Mouse (Mus musculus): Measurements from ENCODE around the gene Spaca3. TPM values are rescaled to one million over a fixed set of nuclear protein-coding genes. Genes with fewer than 3 reads are reported as not detected.

The Spaca3 gene
- total and polyA plus RNA-seq, 3 experiments, result not detected

GRCm38 (mm10) chr11:80912721-80913120, 54.6 kb downstream of the Spaca3 start:
- Histone ChIP-seq H3K9ac (ENCODE audit: insufficient read depth, low read depth) (no peak overlapping the region), H3K4me3 (replicated peaks in 1 of 3; ENCODE audit: low read depth in 2 of 3, low read length in 2 of 3, poor library complexity in 1 of 3) (no peak overlapping the region), H3K36me3 (replicated peaks in 1 of 2; ENCODE audit: control insufficient read depth in 1 of 2, insufficient read depth in 1 of 2, low read length in 1 of 2) (no peaks in the 10 kb centered on the region), H3K4me1 (ENCODE audit: control insufficient read depth in 1 of 2, insufficient read depth in 2 of 2) (no peaks in the 10 kb centered on the region), H3K9me3 (replicated peaks; ENCODE audit: low read length) (no peaks in the 10 kb centered on the region), H3K79me2 (replicated peaks; ENCODE audit: control insufficient read depth, extremely low read depth, insufficient read depth, poor library complexity, severe bottlenecking) (no peaks in the 10 kb centered on the region), H3K27me3 (replicated peaks) (peaks cover 71% of the 10 kb centered on the region), H3K4me2 (ENCODE audit: insufficient read depth, low read depth, poor library complexity, severe bottlenecking) (no peak overlapping the region), H3K27ac (ENCODE audit: insufficient read depth, low read depth) (no peak overlapping the region)
- DNase-seq (ENCODE audit: extremely low read depth), result no peak
- dilution Hi-C loops (cut with MboI; ENCODE audit: extremely low pct_ligation_motif_present, extremely low pct_unique_long_range_greater_than_20kb, low sequenced_read_pairs) (no loop called here), in situ Hi-C loops (cut with MboI; ENCODE audit: low pct_ligation_motif_present, low pct_unique_long_range_greater_than_20kb, low sequenced_read_pairs) (loop anchor here (25.0 kb wide), 1 partner anchor 600 kb away; no protein-coding TSS in a partner anchor)
- TF ChIP-seq TCF12 (IDR thresholded peaks at IDR 0.05; ENCODE audit: low read depth, low read length), result no peak
- no peak for TF ChIP-seq SIN3A (IDR thresholded peaks at IDR 0.05; ENCODE audit: low read length)
- TF ChIP-seq NELFE (IDR thresholded peaks at IDR 0.05; ENCODE audit: low read depth, low read length), result no peak
- no peak for TF ChIP-seq SMC3 (IDR thresholded peaks at IDR 0.05; ENCODE audit: low read depth, low read length)
- no peak for TF ChIP-seq MYC (IDR thresholded peaks at IDR 0.05; ENCODE audit: low read depth, low read length)
- TF ChIP-seq MAX (IDR thresholded peaks at IDR 0.05; ENCODE audit: low read length), result no peak
- TF ChIP-seq RAD21 (IDR thresholded peaks at IDR 0.05; ENCODE audit: low read depth, low read length), result no peak
- TF ChIP-seq POLR2AphosphoS2 (IDR thresholded peaks at IDR 0.05; ENCODE audit: low read depth, low read length), result no peak
- TF ChIP-seq KAT2A (IDR thresholded peaks at IDR 0.05; ENCODE audit: insufficient replicate concordance, low read length), result no peak
- no peak for TF ChIP-seq ETS1 (conservative IDR thresholded peaks at IDR 0.05; ENCODE audit: low read depth, low read length)
- no peak for TF ChIP-seq ZMIZ1 (IDR thresholded peaks at IDR 0.05; ENCODE audit: low read depth, low read length)
- no peak for TF ChIP-seq E2F4 (IDR thresholded peaks at IDR 0.05; ENCODE audit: insufficient replicate concordance, low read depth, low read length)
- no peak for TF ChIP-seq ZC3H11A (IDR thresholded peaks at IDR 0.05; ENCODE audit: low read depth, low read length)
- no peak for TF ChIP-seq ELF1 (IDR thresholded peaks at IDR 0.05; ENCODE audit: low read depth, low read length)
- no peak for TF ChIP-seq CTCF (conservative IDR thresholded peaks at IDR 0.05 in 1 of 2, IDR thresholded peaks at IDR 0.05 in 1 of 2; ENCODE audit: low read depth in 2 of 2, low read length in 2 of 2)
- no peak for TF ChIP-seq UBTF (IDR thresholded peaks at IDR 0.05; ENCODE audit: low read depth, low read length)
- TF ChIP-seq JUN (IDR thresholded peaks at IDR 0.05; ENCODE audit: insufficient read depth, low read depth, low read length), result no peak
- TF ChIP-seq CHD1 (IDR thresholded peaks at IDR 0.05; ENCODE audit: low read depth, low read length), result no peak
- TF ChIP-seq ZNF384 (IDR thresholded peaks at IDR 0.05; ENCODE audit: low read depth, low read length), result no peak

- Histone ChIP-seq H3K27ac (ENCODE audit: insufficient read depth, low read depth) (no peak overlapping the region), H3K4me1 (ENCODE audit: control insufficient read depth in 1 of 2, insufficient read depth in 2 of 2) (no peaks in the 10 kb centered on the region), H3K27me3 (replicated peaks) (peaks cover 68% of the 10 kb centered on the region), H3K4me3 (replicated peaks in 1 of 3; ENCODE audit: low read depth in 2 of 3, low read length in 2 of 3, poor library complexity in 1 of 3) (no peak overlapping the region), H3K9ac (ENCODE audit: insufficient read depth, low read depth) (no peak overlapping the region), H3K9me3 (replicated peaks; ENCODE audit: low read length) (no peaks in the 10 kb centered on the region), H3K36me3 (replicated peaks in 1 of 2; ENCODE audit: control insufficient read depth in 1 of 2, insufficient read depth in 1 of 2, low read length in 1 of 2) (no peaks in the 10 kb centered on the region), H3K4me2 (ENCODE audit: insufficient read depth, low read depth, poor library complexity, severe bottlenecking) (no peak overlapping the region), H3K79me2 (replicated peaks; ENCODE audit: control insufficient read depth, extremely low read depth, insufficient read depth, poor library complexity, severe bottlenecking) (no peaks in the 10 kb centered on the region)
- DNase-seq (ENCODE audit: extremely low read depth), result no peak
- in situ Hi-C loops (cut with MboI; ENCODE audit: low pct_ligation_motif_present, low pct_unique_long_range_greater_than_20kb, low sequenced_read_pairs), result loop anchor here (25.0 kb wide), 1 partner anchor 599 kb away; no protein-coding TSS in a partner anchor
- TF ChIP-seq RAD21 (IDR thresholded peaks at IDR 0.05; ENCODE audit: low read depth, low read length), result no peak
- no peak for TF ChIP-seq ZMIZ1 (IDR thresholded peaks at IDR 0.05; ENCODE audit: low read depth, low read length)
- no peak for TF ChIP-seq MYC (IDR thresholded peaks at IDR 0.05; ENCODE audit: low read depth, low read length)
- TF ChIP-seq BHLHE40 (IDR thresholded peaks at IDR 0.05; ENCODE audit: low read depth, low read length), result no peak
- TF ChIP-seq USF2 (conservative IDR thresholded peaks at IDR 0.05; ENCODE audit: low read depth, low read length), result no peak
- TF ChIP-seq E2F4 (IDR thresholded peaks at IDR 0.05; ENCODE audit: insufficient replicate concordance, low read depth, low read length), result no peak
- TF ChIP-seq ETS1 (conservative IDR thresholded peaks at IDR 0.05; ENCODE audit: low read depth, low read length), result no peak
- no peak for TF ChIP-seq TBP (conservative IDR thresholded peaks at IDR 0.05; ENCODE audit: low read depth, low read length)
- dilution Hi-C loops (cut with MboI; ENCODE audit: extremely low pct_ligation_motif_present, extremely low pct_unique_long_range_greater_than_20kb, low sequenced_read_pairs), result no loop called here
Observed at GRCm38 (mm10) chr11:80913408-80914024, 55.4 kb downstream of the Spaca3 start.

Data from CH12.LX (cell line).